Mouse (Mus musculus) thymus, adult 2 months (tissue): ENCODE measurements at regions not wholly inside any gene's neighbourhood (a gene's known extent, or its start where the extent isn't known, plus 50 kb on each side); places are given as distances from the start of the nearest gene placed in this dataset.

Experiments used
- DNase-seq: peaks from one replicate; pipeline ENCODE4 v3.0.0; 2021
- H3K27ac ChIP-seq: fragments of 200-500 bp; 2 replicates; pipeline ENCODE4 v1.5.1; 2012; ENCODE audit warnings: low read length, control low read depth; ENCODE audit not compliant: control insufficient read depth, insufficient read depth
- H3K27me3 ChIP-seq: fragments of 200-500 bp; 2 replicates; pipeline ENCODE4 v1.6.1; 2012; ENCODE audit warnings: mild to moderate bottlenecking, low read length, moderate library complexity, mixed read lengths; ENCODE audit not compliant: control insufficient read depth, insufficient read depth
- H3K36me3 ChIP-seq: fragments of 200-500 bp; 2 replicates; pipeline ENCODE4 v1.6.1; 2012; ENCODE audit warnings: mild to moderate bottlenecking, low read length, moderate library complexity; ENCODE audit not compliant: control insufficient read depth, insufficient read depth
- H3K4me1 ChIP-seq: fragments of 200-500 bp; replicated peaks from 2 replicates; pipeline ENCODE4 v1.6.1; 2012; ENCODE audit warnings: low read length; ENCODE audit not compliant: control insufficient read depth, insufficient read depth
- H3K4me3 ChIP-seq: fragments of 200-500 bp; 2 replicates; pipeline ENCODE4 v1.5.1; 2012; ENCODE audit warnings: mild to moderate bottlenecking, low read length, control low read depth, moderate library complexity; ENCODE audit not compliant: control insufficient read depth, insufficient read depth
- CTCF ChIP-seq: fragments of 200-500 bp; IDR thresholded peaks from 2 replicates; pipeline ENCODE4 v1.5.1; 2012; ENCODE audit warnings: mild to moderate bottlenecking, control low read depth, low read length, moderate library complexity, borderline replicate concordance; ENCODE audit not compliant: control insufficient read depth, poor library complexity, insufficient read depth; ENCODE audit errors: extremely low read depth
- POLR2A ChIP-seq: fragments of 200-500 bp; IDR thresholded peaks from 2 replicates; pipeline ENCODE4 v1.6.1; 2012; ENCODE audit warnings: mild to moderate bottlenecking, low read length, control low read depth, moderate library complexity; ENCODE audit not compliant: control insufficient read depth, poor library complexity, insufficient read depth; ENCODE audit errors: extremely low read depth
- WGBS: fragments of 180-500 bp; shearing (Covaris S2); methylation state at CpG from one replicate; pipeline ENCODE4 v1.1.7; 2018; 5-methylcytosine and 5-hydroxymethylcytosine counted together

- WGBS = 60% methylated on average over 2 of the region's 2 CpGs
- H3K27me3 ChIP-seq = no peaks in the 10 kb centered on the region
- no peaks in the 10 kb centered on the region for H3K4me1 ChIP-seq
- no peak for TF ChIP-seq CTCF
- no peak for TF ChIP-seq POLR2A
- H3K27ac ChIP-seq = no peak overlapping the region
- no peak for DNase-seq
- no peak overlapping the region for H3K4me3 ChIP-seq
- H3K36me3 ChIP-seq = no peaks in the 10 kb centered on the region
Measured at GRCm38 (mm10) chr1:76993776-76994175, 521.1 kb downstream of the Epha4 start.

- Histone ChIP-seq H3K27ac (no peak overlapping the region), H3K4me1 (no peaks in the 10 kb centered on the region), H3K4me3 (no peak overlapping the region), H3K27me3 (no peaks in the 10 kb centered on the region), H3K36me3 (no peaks in the 10 kb centered on the region)
- TF ChIP-seq POLR2A = no peak
- TF ChIP-seq CTCF = no peak
- DNase-seq = no peak
- WGBS = 97% methylated on average over 6 of the region's 6 CpGs
Measured at GRCm38 (mm10) chr1:77008001-77008400, 506.9 kb downstream of the Epha4 start.

GRCm38 (mm10) chr1:77010608-77011214 is 504.2 kb downstream of the Epha4 start:
- DNase-seq = no peak
- Histone ChIP-seq H3K4me3 (no peak overlapping the region), H3K4me1 (no peaks in the 10 kb centered on the region), H3K27ac (no peak overlapping the region), H3K27me3 (no peaks in the 10 kb centered on the region), H3K36me3 (no peaks in the 10 kb centered on the region)
- 80% methylated on average over 8 of the region's 8 CpGs for WGBS
- TF ChIP-seq POLR2A (no peak), CTCF (no peak)

- Histone ChIP-seq H3K4me3 (no peak overlapping the region), H3K27ac (no peak overlapping the region), H3K27me3 (no peaks in the 10 kb centered on the region), H3K4me1 (no peaks in the 10 kb centered on the region), H3K36me3 (no peaks in the 10 kb centered on the region)
- TF ChIP-seq POLR2A (no peak), CTCF (no peak)
- DNase-seq = no peak
- WGBS = 93% methylated on average over 4 of the region's 4 CpGs
Measured at GRCm38 (mm10) chr1:77027656-77028055, 487.2 kb downstream of the Epha4 start.

GRCm38 (mm10) chr1:77028216-77028615 is 486.7 kb downstream of the Epha4 start:
- no peaks in the 10 kb centered on the region for H3K27me3 ChIP-seq
- no peaks in the 10 kb centered on the region for H3K36me3 ChIP-seq
- H3K4me1 ChIP-seq = no peaks in the 10 kb centered on the region
- H3K27ac ChIP-seq = no peak overlapping the region
- 82% methylated on average over 6 of the region's 6 CpGs for WGBS
- TF ChIP-seq CTCF (no peak), POLR2A (no peak)
- DNase-seq = no peak
- no peak overlapping the region for H3K4me3 ChIP-seq

GRCm38 (mm10) chr1:77029091-77029490 is 485.8 kb downstream of the Epha4 start:
- H3K27ac ChIP-seq = no peak overlapping the region
- no peaks in the 10 kb centered on the region for H3K4me1 ChIP-seq
- DNase-seq = no peak
- TF ChIP-seq CTCF (no peak), POLR2A (no peak)
- H3K4me3 ChIP-seq = no peak overlapping the region
- H3K36me3 ChIP-seq = no peaks in the 10 kb centered on the region
- H3K27me3 ChIP-seq = no peaks in the 10 kb centered on the region
- WGBS = 95% methylated on average over 6 of the region's 6 CpGs

GRCm38 (mm10) chr1:77043749-77044564 is 470.9 kb downstream of the Epha4 start:
- WGBS = 83% methylated on average over 14 of the region's 14 CpGs
- H3K4me1 ChIP-seq = no peaks in the 10 kb centered on the region
- H3K27me3 ChIP-seq = no peaks in the 10 kb centered on the region
- H3K4me3 ChIP-seq = no peak overlapping the region
- DNase-seq = no peak
- no peak overlapping the region for H3K27ac ChIP-seq
- no peaks in the 10 kb centered on the region for H3K36me3 ChIP-seq
- TF ChIP-seq CTCF (no peak), POLR2A (no peak)
